Mouse (Mus musculus): Measurements from ENCODE around the gene Pigo.

- TF ChIP-seq CTCF (IDR thresholded peaks at IDR 0.05; ENCODE audit: borderline replicate concordance, insufficient read depth, low read depth, low read length) = no peak
- TF ChIP-seq POLR2A (IDR thresholded peaks at IDR 0.05; ENCODE audit: borderline replicate concordance, insufficient read depth, low read length) = no peak
These were observed 3.5 kb upstream of the Pigo start for GRCm38 (mm10) chr4:43029121-43029520.

Data from cerebellum, adult 2 months (tissue).